ENCODE assay signal across 19 mouse cellular contexts in genomic region chr8:100334528-100334927, GRCm38 (mm10).
DNase-seq lines count a peak whose midpoint lies in the region; ATAC-seq and TF ChIP-seq lines count a peak whose summit lies in the region.
"Had no signal": no experiment of that assay in that cellular context is flagged by ENCODE, and none has a peak within 500 bp of the region (broad histone marks: within the 10 kb centered on the region; RNA-seq: fewer than 3 reads in every experiment).

No protein-coding gene starts in this region.

- no peaks in the 10 kb centered on the region for H3K4me1 ChIP-seq in hindbrain, embryonic 14.5 days (replicated peaks; ENCODE audit: control insufficient read depth, insufficient read depth, low read length)
- H3K4me1 ChIP-seq in hindbrain, embryonic 13.5 days (replicated peaks), result no peaks in the 10 kb centered on the region
- H3K4me1 ChIP-seq in lung, postnatal 0 days (ENCODE audit: insufficient read depth, low read depth, low read length), result no peaks in the 10 kb centered on the region
- H3K4me1 ChIP-seq in embryonic facial prominence, embryonic 14.5 days (ENCODE audit: control insufficient read depth, insufficient read depth, low read length), result no peaks in the 10 kb centered on the region
- H3K4me1 ChIP-seq: embryonic facial prominence, embryonic 15.5 days; midbrain, embryonic 10.5 days had no signal

- TF ChIP-seq CTCF in lung, postnatal 0 days (IDR thresholded peaks at IDR 0.05), result peak; percentile 25

- no peak overlapping the region for H3K27ac ChIP-seq in hindbrain, embryonic 14.5 days
- H3K27ac ChIP-seq in hindbrain, embryonic 13.5 days, result no peak overlapping the region
- H3K27ac ChIP-seq in lung, postnatal 0 days (ENCODE audit: low read length), result no peak overlapping the region
- no peak overlapping the region for H3K27ac ChIP-seq in embryonic facial prominence, embryonic 14.5 days (replicated peaks; ENCODE audit: low read depth, low read length)
- H3K27ac ChIP-seq: embryonic facial prominence, embryonic 15.5 days; liver, embryonic 14.5 days; midbrain, embryonic 10.5 days had no signal

- no peaks in the 10 kb centered on the region for H3K36me3 ChIP-seq in hindbrain, embryonic 14.5 days (replicated peaks; ENCODE audit: control insufficient read depth, insufficient read depth)
- no peaks in the 10 kb centered on the region for H3K36me3 ChIP-seq in hindbrain, embryonic 13.5 days
- H3K36me3 ChIP-seq in lung, postnatal 0 days (ENCODE audit: insufficient read depth, low read length), result no peaks in the 10 kb centered on the region
- H3K36me3 ChIP-seq in embryonic facial prominence, embryonic 14.5 days (ENCODE audit: control insufficient read depth, insufficient read depth, low read length), result no peaks in the 10 kb centered on the region
- H3K36me3 ChIP-seq: embryonic facial prominence, embryonic 15.5 days; midbrain, embryonic 10.5 days had no signal

- WGBS in hindbrain, embryonic 14.5 days, result 52% methylated on average over 2 of the region's 2 CpGs
- WGBS in hindbrain, embryonic 13.5 days, result 61% methylated on average over 2 of the region's 2 CpGs
- 42% methylated on average over 2 of the region's 2 CpGs for WGBS in lung, postnatal 0 days
- WGBS in embryonic facial prominence, embryonic 14.5 days, result 49% methylated on average over 2 of the region's 2 CpGs

- DNase-seq in hindbrain, embryonic 14.5 days (ENCODE audit: low spot score), result peak; percentile 82
- peak; percentile 12 for DNase-seq in lung, postnatal 0 days (ENCODE audit: low spot score)
- no peak for DNase-seq in lung, postnatal 36 days
- peak; percentile 31 for DNase-seq in embryonic facial prominence, embryonic 14.5 days (ENCODE audit: low spot score)
- peak; percentile 10 for DNase-seq in telencephalon, adult 2 months (ENCODE audit: low read depth, low spot score)
- DNase-seq in thymus, postnatal 10 days (ENCODE audit: low spot score in 2 of 2), result no peak
- DNase-seq: adrenal gland, postnatal 25 days; gastrocnemius, postnatal 25 days; heart, postnatal 36 days; left cerebral cortex, postnatal 4 days; right cerebral cortex, postnatal 4 days; thymus, adult 2 months had no signal

- ATAC-seq in hindbrain, embryonic 14.5 days (ENCODE audit: low FRiP score), result no peak
- ATAC-seq in hindbrain, embryonic 13.5 days (ENCODE audit: low FRiP score), result no peak
- no peak for ATAC-seq in lung, postnatal 0 days
- ATAC-seq in embryonic facial prominence, embryonic 14.5 days (ENCODE audit: low read depth), result no peak
- ATAC-seq: CD4-positive, CD25-positive, alpha-beta regulatory T cell, adult 4 months; intestine, embryonic 16.5 days had no signal

- H3K9ac ChIP-seq in hindbrain, embryonic 14.5 days, result no peak overlapping the region
- H3K9ac ChIP-seq in hindbrain, embryonic 13.5 days, result no peak overlapping the region
- no peak overlapping the region for H3K9ac ChIP-seq in lung, postnatal 0 days (replicated peaks; ENCODE audit: low read depth)
- no peak overlapping the region for H3K9ac ChIP-seq in embryonic facial prominence, embryonic 14.5 days (ENCODE audit: low read depth, low read length)
- H3K9ac ChIP-seq: embryonic facial prominence, embryonic 15.5 days; liver, embryonic 14.5 days had no signal

- H3K9me3 ChIP-seq in hindbrain, embryonic 14.5 days (ENCODE audit: control insufficient read depth, low read length), result no peaks in the 10 kb centered on the region
- no peaks in the 10 kb centered on the region for H3K9me3 ChIP-seq in hindbrain, embryonic 13.5 days
- no peaks in the 10 kb centered on the region for H3K9me3 ChIP-seq in lung, postnatal 0 days (ENCODE audit: low read length)
- no peaks in the 10 kb centered on the region for H3K9me3 ChIP-seq in embryonic facial prominence, embryonic 14.5 days (ENCODE audit: control insufficient read depth, low read length)
- H3K9me3 ChIP-seq: embryonic facial prominence, embryonic 15.5 days; midbrain, embryonic 10.5 days had no signal

- no peak for TF ChIP-seq EP300 in lung, postnatal 0 days (IDR thresholded peaks at IDR 0.05)

- no peak overlapping the region for H3K4me3 ChIP-seq in hindbrain, embryonic 14.5 days (replicated peaks; ENCODE audit: low read length)
- no peak overlapping the region for H3K4me3 ChIP-seq in hindbrain, embryonic 13.5 days
- no peak overlapping the region for H3K4me3 ChIP-seq in lung, postnatal 0 days (ENCODE audit: low read depth, low read length)
- no peak overlapping the region for H3K4me3 ChIP-seq in embryonic facial prominence, embryonic 14.5 days (ENCODE audit: low read depth, low read length)
- H3K4me3 ChIP-seq: embryonic facial prominence, embryonic 15.5 days; midbrain, embryonic 10.5 days had no signal

- H3K4me2 ChIP-seq in hindbrain, embryonic 14.5 days (replicated peaks), result no peak overlapping the region
- H3K4me2 ChIP-seq in hindbrain, embryonic 13.5 days, result no peak overlapping the region
- H3K4me2 ChIP-seq in lung, postnatal 0 days (replicated peaks; ENCODE audit: low read depth, low read length), result no peak overlapping the region
- H3K4me2 ChIP-seq in embryonic facial prominence, embryonic 14.5 days (ENCODE audit: low read depth, low read length), result no peak overlapping the region
- H3K4me2 ChIP-seq: embryonic facial prominence, embryonic 15.5 days; heart, embryonic 11.5 days had no signal

- H3K27me3 ChIP-seq in hindbrain, embryonic 14.5 days (ENCODE audit: control insufficient read depth, insufficient read depth, low read length), result no peaks in the 10 kb centered on the region
- H3K27me3 ChIP-seq in hindbrain, embryonic 13.5 days, result no peaks in the 10 kb centered on the region
- H3K27me3 ChIP-seq in lung, postnatal 0 days (replicated peaks; ENCODE audit: insufficient read depth, low read length), result no peaks in the 10 kb centered on the region
- no peaks in the 10 kb centered on the region for H3K27me3 ChIP-seq in embryonic facial prominence, embryonic 14.5 days (replicated peaks; ENCODE audit: control insufficient read depth, insufficient read depth, low read length)
- H3K27me3 ChIP-seq: embryonic facial prominence, embryonic 15.5 days had no signal

Comparison
In these comparisons a context has a peak if more than half of its experiments do, and no peak if none do; other contexts are left out.
1. DNase-seq: peak in hindbrain, embryonic 14.5 days (single experiment), lung, postnatal 0 days (single experiment), embryonic facial prominence, embryonic 14.5 days (single experiment) and telencephalon, adult 2 months (single experiment); none in lung, postnatal 36 days (single experiment) and thymus, postnatal 10 days (0 of 2).